17 mouse cellular contexts compared by ENCODE assay signal in the genomic region with DNA sequence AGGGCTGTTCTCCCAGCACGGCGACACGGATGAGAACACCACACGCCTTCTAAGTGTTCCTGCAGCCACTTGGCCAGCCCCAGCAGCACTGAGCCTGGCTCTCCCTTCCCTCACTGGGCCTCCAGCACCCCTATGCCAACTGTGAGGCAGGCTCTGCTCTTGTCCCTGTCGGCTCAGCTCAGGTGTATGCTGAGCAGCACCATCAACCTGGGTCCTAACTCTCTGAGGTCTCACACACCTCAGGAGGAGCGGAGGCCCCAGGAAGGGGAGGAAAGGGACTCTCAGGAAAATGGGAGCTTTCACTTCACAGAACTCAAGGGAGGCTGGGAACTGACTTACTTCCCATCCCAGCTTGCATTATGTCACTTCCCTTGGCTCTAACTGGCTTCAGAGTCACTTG. TPM values are rescaled to one million over a fixed set of nuclear protein-coding genes. Genes with fewer than 3 reads are reported as not detected.
DNase-seq lines count a peak whose midpoint lies in the region; ATAC-seq and TF ChIP-seq lines count a peak whose summit lies in the region.
"Had no signal": no experiment of that assay in that cellular context is flagged by ENCODE, and none has a peak within 500 bp of the region (broad histone marks: within the 10 kb centered on the region; RNA-seq: fewer than 3 reads in every experiment).

No protein-coding gene starts in this region.

- no peaks in the 10 kb centered on the region for H3K36me3 ChIP-seq in lung, embryonic 16.5 days (ENCODE audit: control insufficient read depth, insufficient read depth, low read length)
- H3K36me3 ChIP-seq in heart, embryonic 16.5 days (ENCODE audit: control insufficient read depth, insufficient read depth): no peaks in the 10 kb centered on the region
- no peaks in the 10 kb centered on the region for H3K36me3 ChIP-seq in limb, embryonic 14.5 days (ENCODE audit: control insufficient read depth, insufficient read depth, low read length)
- H3K36me3 ChIP-seq: stomach, embryonic 15.5 days had no signal

- TF ChIP-seq POLR2A in limb, embryonic 14.5 days (IDR thresholded peaks at IDR 0.05; ENCODE audit: borderline replicate concordance, extremely low read depth, insufficient read depth, insufficient read length): no peak

- no peak overlapping the region for H3K27ac ChIP-seq in lung, embryonic 16.5 days (ENCODE audit: low read length)
- peak overlapping the region; percentile 3; the same call in 1 of the 2 replicates for H3K27ac ChIP-seq in heart, embryonic 16.5 days (ENCODE audit: low read length)
- peak overlapping the region; percentile 59; the same call in 1 of the 2 replicates for H3K27ac ChIP-seq in limb, embryonic 14.5 days (replicated peaks; ENCODE audit: low read depth, low read length)
- H3K27ac ChIP-seq: hindbrain, postnatal 0 days had no signal

- H3K9me3 ChIP-seq in lung, embryonic 16.5 days (ENCODE audit: control insufficient read depth, low read length): no peaks in the 10 kb centered on the region
- no peaks in the 10 kb centered on the region for H3K9me3 ChIP-seq in heart, embryonic 16.5 days (replicated peaks; ENCODE audit: control insufficient read depth, low read length)
- no peaks in the 10 kb centered on the region for H3K9me3 ChIP-seq in limb, embryonic 14.5 days (ENCODE audit: control insufficient read depth, low read length)
- H3K9me3 ChIP-seq: stomach, embryonic 15.5 days had no signal

- H3K9ac ChIP-seq in lung, embryonic 16.5 days (ENCODE audit: low read length): 0 out of 2 replicates have a peak overlapping the region, but pooled peaks have one; percentile 36
- no peak overlapping the region for H3K9ac ChIP-seq in heart, embryonic 16.5 days (ENCODE audit: low read length)
- no peak overlapping the region for H3K9ac ChIP-seq in limb, embryonic 14.5 days (ENCODE audit: low read depth, low read length, severe bottlenecking)
- H3K9ac ChIP-seq: stomach, embryonic 15.5 days had no signal

- no peaks in the 10 kb centered on the region for H3K27me3 ChIP-seq in lung, embryonic 16.5 days (ENCODE audit: control insufficient read depth, insufficient read depth, low read depth, low read length)
- H3K27me3 ChIP-seq in heart, embryonic 16.5 days (ENCODE audit: control insufficient read depth, insufficient read depth, low read length): no peaks in the 10 kb centered on the region
- no peaks in the 10 kb centered on the region for H3K27me3 ChIP-seq in limb, embryonic 14.5 days (ENCODE audit: control insufficient read depth, insufficient read depth, low read length)
- H3K27me3 ChIP-seq: stomach, embryonic 15.5 days had no signal

- peaks cover 5% of the 10 kb centered on the region for H3K4me1 ChIP-seq in lung, embryonic 16.5 days (replicated peaks; ENCODE audit: control insufficient read depth, insufficient read depth, low read length)
- H3K4me1 ChIP-seq in heart, embryonic 16.5 days (ENCODE audit: control insufficient read depth, insufficient read depth, low read length): peaks cover 15% of the 10 kb centered on the region
- peaks cover 10% of the 10 kb centered on the region; the same call in 1 of the 2 replicates for H3K4me1 ChIP-seq in limb, embryonic 14.5 days (ENCODE audit: control insufficient read depth, insufficient read depth, low read length)

- ATAC-seq in lung, embryonic 16.5 days (ENCODE audit: low read depth): no peak
- ATAC-seq in heart, embryonic 16.5 days (replicated peaks; ENCODE audit: extremely low read depth, insufficient read depth, low FRiP score): no peak
- no peak for ATAC-seq in limb, embryonic 14.5 days (ENCODE audit: low FRiP score, low read depth)
- ATAC-seq: lung, postnatal 0 days had no signal

- 75% methylated on average over 6 of the region's 6 CpGs for WGBS in lung, embryonic 16.5 days
- WGBS in heart, embryonic 16.5 days: 67% methylated on average over 6 of the region's 6 CpGs
- WGBS in limb, embryonic 14.5 days: 66% methylated on average over 6 of the region's 6 CpGs

- H3K4me2 ChIP-seq in lung, embryonic 16.5 days (ENCODE audit: low read depth, low read length): no peak overlapping the region
- H3K4me2 ChIP-seq in heart, embryonic 16.5 days (ENCODE audit: low read depth, low read length): no peak overlapping the region
- no peak overlapping the region for H3K4me2 ChIP-seq in limb, embryonic 14.5 days (replicated peaks; ENCODE audit: low read depth, low read length, severe bottlenecking)
- H3K4me2 ChIP-seq: liver, embryonic 11.5 days; stomach, embryonic 15.5 days had no signal

- DNase-seq in heart, adult 18-20 months: peak; percentile 60 to 61
- no peak for DNase-seq in heart, postnatal 4 days
- no peak for DNase-seq in lung, adult 18-20 months
- no peak for DNase-seq in limb, embryonic 14.5 days (ENCODE audit: low spot score)
- no peak for DNase-seq in ovary, postnatal 36 days (ENCODE audit: low spot score)
- no peak for DNase-seq in thymus, postnatal 25 days
- DNase-seq: adrenal gland, postnatal 14 days; kidney, postnatal 10 days; layer of hippocampus, postnatal 36 days; thymus, postnatal 36 days had no signal

- no peak overlapping the region for H3K4me3 ChIP-seq in lung, embryonic 16.5 days (ENCODE audit: low read length)
- no peak overlapping the region for H3K4me3 ChIP-seq in heart, embryonic 16.5 days (ENCODE audit: low read length)
- H3K4me3 ChIP-seq in limb, embryonic 14.5 days (replicated peaks; ENCODE audit: low read length): no peak overlapping the region
- H3K4me3 ChIP-seq: myocyte; stomach, embryonic 15.5 days had no signal

RNA-seq across cellular contexts. Expression of a gene that starts 54.2 kb away (rescaled TPM):
- 10 to 100 TPM in 1 of 2 experiments, 1 to 10 TPM in 1; 9.2 to 10.4 TPM for total RNA-seq in heart, adult 18-20 months (2021)
- total RNA-seq in heart, postnatal 4 days (2021): 10 to 100 TPM; 26.7 to 31.2 TPM
- 14.4 and 14.8 TPM in 2 replicates for polyA plus RNA-seq in lung, embryonic 16.5 days (2015; fragmentation: Nextera tagmentation; extraction: Ambion mirVana)
- 7.8 and 8.8 TPM in 2 replicates for polyA plus RNA-seq in heart, embryonic 16.5 days (2015; fragmentation: Nextera tagmentation; extraction: Ambion mirVana)
- polyA plus RNA-seq in limb, embryonic 14.5 days (2012; rRNA removed): 45.9 and 48.5 TPM in 2 replicates
- 2.0 and 4.0 TPM in 2 replicates for polyA plus RNA-seq in limb, embryonic 14.5 days (2014; fragmentation: Nextera tagmentation; extraction: Ambion mirVana)

Comparison
In these comparisons a context has a peak if more than half of its experiments do, and no peak if none do; other contexts are left out.
1. DNase-seq: peak in heart, adult 18-20 months (2 of 2); none in heart, postnatal 4 days (single experiment), lung, adult 18-20 months (0 of 2), limb, embryonic 14.5 days (single experiment), ovary, postnatal 36 days (single experiment) and thymus, postnatal 25 days (single experiment).